Mouse (Mus musculus) C2C12 (cell line): ENCODE results near the gene Grk2. TPM values are rescaled to one million over a fixed set of nuclear protein-coding genes. Genes with fewer than 3 reads are reported as not detected.
"Not testable (repeated sequence)": the region's sequence is repeated elsewhere in the genome, so short reads cannot be mapped to it uniquely, and the experiment has no call there.

Experiments
- H3K27me3 ChIP-seq: one replicate; pipeline ENCODE4 v1.6.1; 2011; ENCODE audit not compliant: control insufficient read depth, insufficient read depth, insufficient read length
- H3K36me3 ChIP-seq: one replicate; pipeline ENCODE4 v1.6.1; 2011; ENCODE audit not compliant: control insufficient read depth, insufficient read depth
- H3K4me3 ChIP-seq: one replicate; pipeline ENCODE4 v1.5.1; 2011; ENCODE audit warnings: mild to moderate bottlenecking, control low read depth; ENCODE audit not compliant: poor library complexity, insufficient read depth, severe bottlenecking
- H3K79me2 ChIP-seq: one replicate; pipeline ENCODE4 v1.6.1; 2011; ENCODE audit not compliant: control insufficient read depth, insufficient read depth
- H3K79me3 ChIP-seq: one replicate; pipeline ENCODE4 v1.6.1; 2011; ENCODE audit warnings: low read depth, control low read depth
- H3ac ChIP-seq: one replicate; pipeline ENCODE3; 2011; ENCODE audit warnings: low read depth; ENCODE audit not compliant: control insufficient read depth, insufficient read length
- CEBPB ChIP-seq: IDR thresholded peaks from one replicate; pipeline ENCODE4 v1.6.1; 2011; ENCODE audit warnings: low read depth, mild to moderate bottlenecking, control low read depth, moderate library complexity
- CTCF ChIP-seq: IDR thresholded peaks from one replicate; pipeline ENCODE4 v1.5.1; 2011; ENCODE audit not compliant: control insufficient read depth, insufficient read depth, insufficient read length
- FOSL1 ChIP-seq: IDR thresholded peaks from one replicate; pipeline ENCODE4 v1.8.0; 2011; ENCODE audit warnings: mild to moderate bottlenecking, low read length; ENCODE audit not compliant: poor library complexity, insufficient read depth, severe bottlenecking
- MAX ChIP-seq: IDR thresholded peaks from one replicate; pipeline ENCODE4 v1.6.1; 2011; ENCODE audit warnings: mild to moderate bottlenecking, control low read depth
- MYOD1 ChIP-seq: IDR thresholded peaks from one replicate; pipeline ENCODE4 v1.6.1; 2011; ENCODE audit warnings: low read depth; ENCODE audit not compliant: control insufficient read depth, insufficient read length
- MYOG ChIP-seq: IDR thresholded peaks from one replicate; pipeline ENCODE4 v1.6.1; 2011; ENCODE audit not compliant: control insufficient read depth, insufficient read length; ENCODE audit errors: extremely low read depth
- USF1 ChIP-seq: IDR thresholded peaks from one replicate; pipeline ENCODE4 v1.6.1; 2011; ENCODE audit warnings: low read depth, mild to moderate bottlenecking, control low read depth, moderate library complexity
- polyA plus RNA-seq: library from polyadenylated mRNA; unstranded; fragments of >200 nt; fragmentation: generic; extraction: Trizol; gene quantifications from one replicate; pipeline ENCODE4 v1.2.1, GENCODE M21; 2012; ENCODE audit warnings: missing spikeins

Gene Grk2
- polyA plus RNA-seq, 1 experiment: 56.6 TPM

DNA sequence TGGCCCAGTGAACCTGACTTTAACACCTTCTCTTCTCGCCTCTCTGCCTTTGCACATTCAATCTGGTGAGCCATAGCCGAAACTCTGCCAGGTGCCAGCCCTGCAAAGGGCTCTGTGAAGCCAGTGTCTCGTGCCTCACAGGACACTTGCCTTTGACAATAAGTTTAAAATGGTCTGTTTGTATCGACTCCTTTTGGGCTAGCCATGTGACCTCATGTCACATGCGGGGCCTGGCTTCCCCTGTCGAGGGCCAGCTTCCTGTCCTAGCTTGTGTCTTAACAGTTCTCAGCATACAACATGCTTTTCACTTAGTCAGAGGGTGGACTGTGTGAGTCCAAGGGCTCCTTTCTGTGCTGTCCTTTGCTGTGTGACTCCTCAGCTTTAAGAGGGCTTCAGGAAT, 43.3 kb downstream of the Grk2 start:
- Histone ChIP-seq H3K79me2 (no peaks in the 10 kb centered on the region), H3ac (no peak overlapping the region), H3K4me3 (no peak overlapping the region), H3K79me3 (no peaks in the 10 kb centered on the region), H3K36me3 (no peaks in the 10 kb centered on the region), H3K27me3 (no peaks in the 10 kb centered on the region)
- TF ChIP-seq MAX (no peak), CEBPB (no peak)

DNA sequence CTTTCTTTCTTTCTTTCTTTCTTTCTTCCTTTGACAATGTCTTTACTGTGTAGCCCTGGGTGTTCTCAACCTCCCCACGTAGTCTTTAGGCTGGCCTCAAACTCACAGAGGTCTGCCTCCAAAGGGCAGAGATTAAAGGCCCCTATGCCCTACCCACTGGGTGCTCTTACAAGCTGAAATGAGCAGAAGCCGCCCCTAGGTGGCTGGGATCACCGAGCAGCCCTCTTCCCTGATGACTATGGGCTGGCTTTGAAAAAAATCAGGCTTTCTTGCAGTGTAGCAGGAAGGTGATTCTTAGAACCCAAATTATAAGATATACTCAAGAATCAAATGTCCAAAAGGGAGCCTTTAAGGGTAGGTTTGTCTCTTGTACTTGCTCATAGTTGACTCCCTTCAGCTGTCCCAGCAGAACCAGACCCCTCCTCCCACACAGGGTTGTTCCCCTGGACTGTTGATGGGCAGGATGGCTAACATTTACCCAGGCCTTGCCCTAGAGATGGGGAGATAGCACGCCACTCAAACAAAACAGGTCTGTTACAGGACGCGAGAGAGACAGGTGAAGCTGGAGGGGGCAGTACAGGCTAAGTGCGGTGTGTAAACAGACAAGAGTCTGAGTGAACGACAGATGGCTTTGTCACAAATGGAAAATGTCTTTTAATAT, 44.9 kb downstream of the Grk2 start:
- no peak overlapping the region for H3ac ChIP-seq
- H3K36me3 ChIP-seq: no peaks in the 10 kb centered on the region
- H3K79me3 ChIP-seq: no peaks in the 10 kb centered on the region
- H3K4me3 ChIP-seq: no peak overlapping the region
- H3K27me3 ChIP-seq: no peaks in the 10 kb centered on the region
- TF ChIP-seq MAX (no peak), CEBPB (no peak), FOSL1 (no peak), USF1 (no peak), MYOG (no peak), CTCF (no peak), MYOD1 (no peak)
- H3K79me2 ChIP-seq: no peaks in the 10 kb centered on the region

- no peak for TF ChIP-seq MYOG
- no peak for TF ChIP-seq MYOD1
- TF ChIP-seq FOSL1: no peak
- no peak for TF ChIP-seq MAX
- TF ChIP-seq CTCF: no peak
- TF ChIP-seq CEBPB: no peak
- no peak for TF ChIP-seq USF1
- H3K4me3 ChIP-seq: peak overlapping the region; percentile 71
- H3ac ChIP-seq: peak overlapping the region; percentile 34
- H3K79me3 ChIP-seq: no peaks in the 10 kb centered on the region
- H3K36me3 ChIP-seq: no peaks in the 10 kb centered on the region
- H3K27me3 ChIP-seq: no peaks in the 10 kb centered on the region
- no peaks in the 10 kb centered on the region for H3K79me2 ChIP-seq
Measured at GRCm38 (mm10) chr19:4257897-4258252, 48.1 kb downstream of the Grk2 start.

DNA sequence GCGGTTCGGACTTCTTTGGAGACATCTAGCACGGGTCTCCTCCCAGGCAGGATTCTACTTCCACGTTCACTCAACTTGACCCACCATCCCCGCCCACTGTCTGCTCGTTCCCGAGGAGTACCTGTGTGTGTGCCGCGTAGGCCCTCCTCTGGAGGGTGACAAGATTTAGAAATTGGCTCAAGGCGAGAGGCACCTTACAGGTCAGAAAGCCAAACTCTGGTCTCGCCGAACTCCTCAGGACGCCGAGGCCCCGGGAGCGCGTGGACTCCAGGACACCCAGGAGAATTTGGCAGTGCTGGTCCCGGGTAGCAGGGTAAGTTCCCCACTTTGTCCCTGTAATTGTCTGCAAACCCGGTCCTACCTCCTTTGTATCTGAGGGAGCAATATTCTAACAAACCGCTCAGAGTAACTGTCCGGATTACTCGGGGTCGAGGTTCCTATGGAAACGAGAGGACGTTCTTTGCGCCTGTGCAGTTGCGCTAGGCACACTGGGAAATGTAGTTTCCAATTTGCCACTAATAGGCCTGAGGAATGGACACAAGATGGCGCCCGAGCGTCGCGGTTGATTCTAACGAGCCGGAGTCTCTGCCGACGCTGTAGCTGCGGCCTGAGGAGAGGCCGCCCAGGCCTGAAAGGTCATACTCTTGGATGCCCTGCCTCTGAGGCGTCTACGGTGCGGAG, 48.7 kb downstream of the Grk2 start:
- no peak for TF ChIP-seq FOSL1
- peak; percentile 78 for TF ChIP-seq CTCF
- Histone ChIP-seq H3K27me3 (no peaks in the 10 kb centered on the region), H3K79me2 (no peaks in the 10 kb centered on the region), H3K79me3 (no peaks in the 10 kb centered on the region), H3ac (peak overlapping the region; percentile 73), H3K36me3 (no peaks in the 10 kb centered on the region), H3K4me3 (peak overlapping the region; percentile 71)

- no peak for TF ChIP-seq CTCF
- TF ChIP-seq CEBPB: no peak
- TF ChIP-seq MYOG: no peak
- no peak for TF ChIP-seq MAX
- TF ChIP-seq FOSL1: no peak
- TF ChIP-seq MYOD1: no peak
- TF ChIP-seq USF1: no peak
- no peaks in the 10 kb centered on the region for H3K36me3 ChIP-seq
- H3ac ChIP-seq: no peak overlapping the region
- no peaks in the 10 kb centered on the region for H3K79me2 ChIP-seq
- no peaks in the 10 kb centered on the region for H3K79me3 ChIP-seq
- H3K4me3 ChIP-seq: no peak overlapping the region
- no peaks in the 10 kb centered on the region for H3K27me3 ChIP-seq
Measured at GRCm38 (mm10) chr19:4255583-4256162, 50.3 kb downstream of the Grk2 start.

- no peaks in the 10 kb centered on the region for H3K36me3 ChIP-seq
- no peak for TF ChIP-seq MAX
- no peak for TF ChIP-seq MYOG
- no peak for TF ChIP-seq CTCF
- no peak for TF ChIP-seq MYOD1
- TF ChIP-seq CEBPB: no peak
- no peak for TF ChIP-seq FOSL1
- no peak for TF ChIP-seq USF1
- H3ac ChIP-seq: no peak overlapping the region
- no peaks in the 10 kb centered on the region for H3K79me2 ChIP-seq
- no peak overlapping the region for H3K4me3 ChIP-seq
- H3K79me3 ChIP-seq: no peaks in the 10 kb centered on the region
- H3K27me3 ChIP-seq: no peaks in the 10 kb centered on the region
Measured at GRCm38 (mm10) chr19:4254230-4254629, 51.8 kb downstream of the Grk2 start.

DNA sequence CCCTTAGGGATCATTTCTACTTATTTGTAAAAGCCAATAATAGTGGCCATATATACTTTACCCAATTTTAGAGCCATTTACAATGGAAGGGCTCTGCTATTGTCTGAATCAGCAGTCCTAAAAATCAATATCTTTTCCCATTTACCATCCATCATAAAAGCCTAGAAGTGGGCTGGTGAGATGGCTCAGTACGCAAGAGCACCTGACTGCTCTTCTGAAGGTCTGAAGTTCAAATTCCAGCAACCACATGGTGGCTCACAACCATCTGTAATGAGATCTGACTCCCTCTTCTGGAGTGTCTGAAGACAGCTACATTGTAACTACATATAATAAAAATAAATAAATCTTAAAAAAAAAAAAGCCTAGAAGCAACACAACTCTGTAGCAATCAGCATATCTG, 57.3 kb downstream of the Grk2 start:
- not testable (repeated sequence) for H3K79me2 ChIP-seq, H3K36me3 ChIP-seq, H3K27me3 ChIP-seq, H3ac ChIP-seq, H3K4me3 ChIP-seq, H3K79me3 ChIP-seq
